Mouse (Mus musculus) C2C12 (cell line): Measurements from ENCODE around the gene Zbtb21. TPM values are rescaled to one million over a fixed set of nuclear protein-coding genes. Genes with fewer than 3 reads are reported as not detected.

ENCODE experiments used
- H3K27me3 ChIP-seq: one replicate; pipeline ENCODE4 v1.6.1; 2011; ENCODE audit not compliant: control insufficient read depth, insufficient read depth, insufficient read length
- H3K36me3 ChIP-seq: one replicate; pipeline ENCODE4 v1.6.1; 2011; ENCODE audit not compliant: control insufficient read depth, insufficient read depth
- H3K4me3 ChIP-seq: one replicate; pipeline ENCODE4 v1.5.1; 2011; ENCODE audit warnings: mild to moderate bottlenecking, control low read depth; ENCODE audit not compliant: poor library complexity, insufficient read depth, severe bottlenecking
- H3K79me2 ChIP-seq: one replicate; pipeline ENCODE4 v1.6.1; 2011; ENCODE audit not compliant: control insufficient read depth, insufficient read depth
- H3K79me3 ChIP-seq: one replicate; pipeline ENCODE4 v1.6.1; 2011; ENCODE audit warnings: low read depth, control low read depth
- H3ac ChIP-seq: one replicate; pipeline ENCODE3; 2011; ENCODE audit warnings: low read depth; ENCODE audit not compliant: control insufficient read depth, insufficient read length
- CEBPB ChIP-seq: IDR thresholded peaks from one replicate; pipeline ENCODE4 v1.6.1; 2011; ENCODE audit warnings: low read depth, mild to moderate bottlenecking, control low read depth, moderate library complexity
- CTCF ChIP-seq: IDR thresholded peaks from one replicate; pipeline ENCODE4 v1.5.1; 2011; ENCODE audit not compliant: control insufficient read depth, insufficient read depth, insufficient read length
- FOSL1 ChIP-seq: IDR thresholded peaks from one replicate; pipeline ENCODE4 v1.8.0; 2011; ENCODE audit warnings: mild to moderate bottlenecking, low read length; ENCODE audit not compliant: poor library complexity, insufficient read depth, severe bottlenecking
- MAX ChIP-seq: IDR thresholded peaks from one replicate; pipeline ENCODE4 v1.6.1; 2011; ENCODE audit warnings: mild to moderate bottlenecking, control low read depth
- MYOD1 ChIP-seq: IDR thresholded peaks from one replicate; pipeline ENCODE4 v1.6.1; 2011; ENCODE audit warnings: low read depth; ENCODE audit not compliant: control insufficient read depth, insufficient read length
- MYOG ChIP-seq: IDR thresholded peaks from one replicate; pipeline ENCODE4 v1.6.1; 2011; ENCODE audit not compliant: control insufficient read depth, insufficient read length; ENCODE audit errors: extremely low read depth
- USF1 ChIP-seq: IDR thresholded peaks from one replicate; pipeline ENCODE4 v1.6.1; 2011; ENCODE audit warnings: low read depth, mild to moderate bottlenecking, control low read depth, moderate library complexity
- polyA plus RNA-seq: library from polyadenylated mRNA; unstranded; fragments of >200 nt; fragmentation: generic; extraction: Trizol; gene quantifications from one replicate; pipeline ENCODE4 v1.2.1, GENCODE M21; 2012; ENCODE audit warnings: missing spikeins

The Zbtb21 gene
- polyA plus RNA-seq, 1 experiment = 11.5 TPM

DNA sequence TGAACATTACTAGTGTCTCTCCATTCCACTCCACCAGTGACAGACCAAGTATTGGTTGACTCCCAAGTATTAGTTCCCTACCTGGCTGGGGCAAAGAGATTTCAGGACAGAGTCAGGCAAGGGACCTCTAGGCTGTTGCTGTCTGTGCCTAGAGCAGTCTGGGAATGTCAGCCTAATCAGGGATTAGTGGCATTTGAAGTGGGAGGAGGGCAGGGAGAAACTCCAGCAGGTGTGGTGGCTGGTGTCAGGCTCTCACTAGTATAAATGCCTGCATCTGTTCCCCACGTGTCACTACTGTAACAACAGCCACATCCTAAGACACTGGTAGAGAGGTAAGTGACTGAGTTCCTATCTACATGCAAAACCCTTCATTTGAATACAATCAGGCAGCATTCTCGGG, 42.6 kb downstream of the Zbtb21 start:
- H3K4me3 ChIP-seq = no peak overlapping the region
- no peaks in the 10 kb centered on the region for H3K36me3 ChIP-seq
- H3K27me3 ChIP-seq = no peaks in the 10 kb centered on the region

DNA sequence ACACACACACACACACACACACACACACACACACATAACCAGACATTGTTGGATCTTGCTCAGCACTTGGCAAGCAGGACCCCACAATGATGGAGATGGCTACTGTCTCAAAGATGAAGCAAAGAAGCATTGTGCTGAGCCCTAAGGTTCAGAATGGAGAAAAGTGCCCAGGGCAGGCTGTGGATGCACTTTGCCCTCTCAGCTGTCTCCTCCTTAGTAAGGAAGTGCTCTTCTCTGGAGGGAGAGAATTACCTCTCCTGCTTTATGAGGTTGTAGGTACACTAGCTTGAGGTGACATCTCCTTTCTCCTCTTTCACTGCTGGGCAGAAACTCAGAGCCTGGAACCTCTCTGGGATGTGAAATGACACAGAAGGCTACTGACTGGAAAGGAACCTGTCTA, 49.5 kb downstream of the Zbtb21 start:
- Histone ChIP-seq H3K79me2 (no peaks in the 10 kb centered on the region), H3K4me3 (no peak overlapping the region), H3K79me3 (no peaks in the 10 kb centered on the region), H3K27me3 (no peaks in the 10 kb centered on the region), H3ac (no peak overlapping the region), H3K36me3 (no peaks in the 10 kb centered on the region)
- TF ChIP-seq CTCF (no peak), FOSL1 (no peak), MYOG (no peak), MAX (no peak), MYOD1 (no peak), CEBPB (no peak), USF1 (no peak)

More for the DNA sequence above, 42.6 kb downstream of the Zbtb21 start:
- TF ChIP-seq FOSL1 (no peak), MYOD1 (no peak), CEBPB (no peak), MYOG (no peak), MAX (no peak), CTCF (no peak), USF1 (no peak)
- Histone ChIP-seq H3K79me2 (no peaks in the 10 kb centered on the region), H3K79me3 (no peaks in the 10 kb centered on the region), H3ac (no peak overlapping the region)

GRCm38 (mm10) chr16:97909356-97909755, 53.1 kb downstream of the Zbtb21 start:
- Histone ChIP-seq H3K36me3 (no peaks in the 10 kb centered on the region), H3K27me3 (no peaks in the 10 kb centered on the region), H3ac (no peak overlapping the region), H3K4me3 (no peak overlapping the region), H3K79me3 (no peaks in the 10 kb centered on the region), H3K79me2 (no peaks in the 10 kb centered on the region)
- TF ChIP-seq CTCF (no peak), USF1 (no peak), CEBPB (no peak), FOSL1 (no peak), MYOG (no peak), MYOD1 (no peak), MAX (no peak)

GRCm38 (mm10) chr16:97907496-97907895, 54.9 kb downstream of the Zbtb21 start:
- Histone ChIP-seq H3K27me3 (no peaks in the 10 kb centered on the region), H3K36me3 (no peaks in the 10 kb centered on the region), H3K79me3 (no peaks in the 10 kb centered on the region), H3K4me3 (no peak overlapping the region), H3ac (no peak overlapping the region), H3K79me2 (no peaks in the 10 kb centered on the region)
- no peak for TF ChIP-seq MAX
- no peak for TF ChIP-seq MYOD1
- no peak for TF ChIP-seq CTCF
- no peak for TF ChIP-seq CEBPB
- TF ChIP-seq USF1 = no peak
- no peak for TF ChIP-seq FOSL1
- no peak for TF ChIP-seq MYOG

DNA sequence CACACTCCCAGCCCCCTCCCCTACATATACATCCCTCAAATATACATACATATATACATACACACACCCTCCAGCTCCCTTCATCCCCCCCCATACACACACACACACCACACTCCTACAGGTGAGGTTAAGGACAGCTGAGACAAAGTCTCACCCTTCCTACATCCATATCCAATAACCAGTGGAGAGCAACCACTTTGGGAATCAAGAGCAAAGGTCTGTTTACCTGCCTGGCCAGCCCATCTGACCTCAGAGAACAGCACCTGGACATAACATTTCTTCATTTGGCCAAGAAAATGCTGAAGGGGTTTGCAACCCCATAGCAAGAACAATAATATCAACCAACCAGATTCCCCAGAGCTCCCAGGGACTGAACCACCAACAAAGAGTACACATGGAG, 56.1 kb downstream of the Zbtb21 start:
- Histone ChIP-seq H3K4me3 (no peak overlapping the region), H3ac (no peak overlapping the region), H3K36me3 (no peaks in the 10 kb centered on the region), H3K79me3 (no peaks in the 10 kb centered on the region), H3K27me3 (no peaks in the 10 kb centered on the region), H3K79me2 (no peaks in the 10 kb centered on the region)
- TF ChIP-seq USF1 = no peak
- TF ChIP-seq MYOG = no peak
- no peak for TF ChIP-seq FOSL1
- no peak for TF ChIP-seq MAX
- no peak for TF ChIP-seq CTCF
- no peak for TF ChIP-seq CEBPB
- no peak for TF ChIP-seq MYOD1

- TF ChIP-seq MYOG (no peak), USF1 (no peak), MYOD1 (no peak), MAX (no peak), CTCF (no peak), CEBPB (no peak), FOSL1 (no peak)
- H3K79me3 ChIP-seq = no peaks in the 10 kb centered on the region
- H3K79me2 ChIP-seq = no peaks in the 10 kb centered on the region
- H3ac ChIP-seq = no peak overlapping the region
- no peak overlapping the region for H3K4me3 ChIP-seq
- no peaks in the 10 kb centered on the region for H3K36me3 ChIP-seq
- no peaks in the 10 kb centered on the region for H3K27me3 ChIP-seq
These were observed 56.9 kb downstream of the Zbtb21 start for GRCm38 (mm10) chr16:97905449-97905991.
